Mouse (Mus musculus): ENCODE results near the gene Zfp36.

DNA sequence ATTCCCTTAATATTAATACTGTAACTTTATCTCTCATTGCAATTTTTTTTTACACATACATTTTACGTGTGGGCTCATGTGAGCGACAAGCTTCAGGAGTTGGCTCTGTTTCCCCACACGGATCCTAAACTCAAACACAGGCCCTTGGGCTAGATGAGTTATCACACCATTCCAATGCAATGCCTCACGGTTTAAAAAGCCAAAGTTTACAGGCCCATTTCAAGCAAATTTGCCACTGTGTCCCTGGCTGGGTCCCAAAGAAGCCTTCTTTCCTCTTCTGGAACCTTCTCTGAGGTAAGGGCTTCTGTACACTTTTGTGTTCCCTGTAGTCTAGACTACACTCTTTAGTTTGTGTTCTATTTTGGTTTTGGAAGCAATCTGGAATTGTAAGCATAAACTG is 45.5 kb downstream of the Zfp36 start:
- TF ChIP-seq CTCF (IDR thresholded peaks at IDR 0.05; ENCODE audit: low read depth, low read length) (no peak), POLR2A (IDR thresholded peaks at IDR 0.05; ENCODE audit: borderline replicate concordance, low read depth, low read length) (no peak)

All from bone marrow macrophage, adult 2 months (primary cell).